Mouse (Mus musculus) forebrain, embryonic 10.5 days (tissue): ENCODE data around the gene Slc38a2. TPM values are rescaled to one million over a fixed set of nuclear protein-coding genes. Genes with fewer than 3 reads are reported as not detected.

Source experiments
- DNase-seq: peaks from one replicate; pipeline ENCODE4 v3.0.0-alpha.2; 2017; ENCODE audit warnings: low spot score; ENCODE audit errors: extremely low spot score
- H3K27ac ChIP-seq: fragments of 300-500 bp; sonication (generic); 2 replicates; pipeline ENCODE4 v1.5.1; 2016; ENCODE audit warnings: mild to moderate bottlenecking
- H3K27me3 ChIP-seq: fragments of 300-500 bp; sonication (generic); 2 replicates; pipeline ENCODE4 v1.6.1; 2016; ENCODE audit warnings: mild to moderate bottlenecking; ENCODE audit not compliant: poor library complexity, severe bottlenecking
- H3K36me3 ChIP-seq: fragments of 300-500 bp; sonication (generic); replicated peaks from 2 replicates; pipeline ENCODE4 v1.6.1; 2016; ENCODE audit warnings: mild to moderate bottlenecking, moderate library complexity
- H3K4me1 ChIP-seq: fragments of 300-500 bp; sonication (generic); 2 replicates; pipeline ENCODE4 v1.6.1; 2016
- H3K4me3 ChIP-seq: fragments of 300-500 bp; sonication (generic); 2 replicates; pipeline ENCODE4 v1.5.1; 2016; ENCODE audit warnings: mild to moderate bottlenecking, moderate library complexity
- H3K9me3 ChIP-seq: fragments of 300-500 bp; sonication (generic); 2 replicates; pipeline ENCODE4 v1.6.1; 2016; ENCODE audit warnings: mild to moderate bottlenecking, moderate library complexity
- WGBS: fragments of 180-500 bp; shearing (Covaris S2); methylation state at CpG from one replicate; pipeline ENCODE4 v1.1.7; 2016; 5-methylcytosine and 5-hydroxymethylcytosine counted together
- polyA plus RNA-seq: library from polyadenylated mRNA; unstranded; fragments of >200 nt; fragmentation: Nextera tagmentation; extraction: Ambion mirVana; gene quantifications from 2 replicates; pipeline ENCODE4 v1.2.1, GENCODE M21; 2016

Gene Slc38a2
- polyA plus RNA-seq, 1 experiment from 2014 or later = 151 TPM

GRCm38 (mm10) chr15:96666663-96667062, 32.9 kb downstream of the Slc38a2 start:
- Histone ChIP-seq H3K27ac (no peak overlapping the region), H3K4me3 (peak overlapping the region; percentile 2; the same call in 1 of the 2 replicates), H3K36me3 (no peaks in the 10 kb centered on the region), H3K27me3 (no peaks in the 10 kb centered on the region), H3K9me3 (no peaks in the 10 kb centered on the region), H3K4me1 (peaks cover 6% of the 10 kb centered on the region; the same call in 1 of the 2 replicates)
- 7% methylated on average over 7 of the region's 7 CpGs for WGBS
- DNase-seq = peak; percentile 67

- Histone ChIP-seq H3K9me3 (no peaks in the 10 kb centered on the region), H3K4me3 (no peak overlapping the region), H3K27me3 (no peaks in the 10 kb centered on the region), H3K36me3 (no peaks in the 10 kb centered on the region), H3K27ac (no peak overlapping the region), H3K4me1 (peaks cover 6% of the 10 kb centered on the region; the same call in 1 of the 2 replicates)
- WGBS = 17% methylated on average over 3 of the region's 3 CpGs
- DNase-seq = peak; percentile 55
Observed at GRCm38 (mm10) chr15:96665889-96666288, 33.6 kb downstream of the Slc38a2 start.

GRCm38 (mm10) chr15:96660590-96661141, 38.9 kb downstream of the Slc38a2 start:
- Histone ChIP-seq H3K4me3 (no peak overlapping the region), H3K36me3 (no peaks in the 10 kb centered on the region), H3K27ac (no peak overlapping the region), H3K9me3 (no peaks in the 10 kb centered on the region), H3K27me3 (no peaks in the 10 kb centered on the region), H3K4me1 (peaks cover 16% of the 10 kb centered on the region)
- no peak for DNase-seq
- WGBS = 73% methylated on average over 13 of the region's 13 CpGs

- Histone ChIP-seq H3K27me3 (no peaks in the 10 kb centered on the region), H3K9me3 (no peaks in the 10 kb centered on the region), H3K4me3 (no peak overlapping the region), H3K4me1 (peaks cover 16% of the 10 kb centered on the region), H3K27ac (no peak overlapping the region), H3K36me3 (no peaks in the 10 kb centered on the region)
- 84% methylated on average over 14 of the region's 14 CpGs for WGBS
- DNase-seq = no peak
Observed at GRCm38 (mm10) chr15:96658275-96658602, 41.3 kb downstream of the Slc38a2 start.

GRCm38 (mm10) chr15:96657576-96658274, 41.8 kb downstream of the Slc38a2 start:
- DNase-seq = no peak
- 73% methylated on average over 17 of the region's 17 CpGs for WGBS
- no peaks in the 10 kb centered on the region for H3K36me3 ChIP-seq

GRCm38 (mm10) chr15:96655514-96655913, 44.0 kb downstream of the Slc38a2 start:
- Histone ChIP-seq H3K4me1 (peaks cover 14% of the 10 kb centered on the region), H3K27me3 (no peaks in the 10 kb centered on the region), H3K9me3 (no peaks in the 10 kb centered on the region), H3K4me3 (no peak overlapping the region), H3K36me3 (no peaks in the 10 kb centered on the region), H3K27ac (no peak overlapping the region)
- 96% methylated on average over 14 of the region's 14 CpGs for WGBS
- no peak for DNase-seq

More at GRCm38 (mm10) chr15:96657576-96658274, 41.8 kb downstream of the Slc38a2 start:
- Histone ChIP-seq H3K4me1 (peaks cover 16% of the 10 kb centered on the region), H3K27me3 (no peaks in the 10 kb centered on the region), H3K9me3 (no peaks in the 10 kb centered on the region), H3K4me3 (no peak overlapping the region), H3K27ac (no peak overlapping the region)

GRCm38 (mm10) chr15:96654714-96655113, 44.8 kb downstream of the Slc38a2 start:
- Histone ChIP-seq H3K27ac (no peak overlapping the region), H3K36me3 (no peaks in the 10 kb centered on the region), H3K4me1 (peaks cover 12% of the 10 kb centered on the region), H3K9me3 (no peaks in the 10 kb centered on the region), H3K27me3 (no peaks in the 10 kb centered on the region), H3K4me3 (no peak overlapping the region)
- no peak for DNase-seq
- WGBS = 73% methylated on average over 8 of the region's 8 CpGs

GRCm38 (mm10) chr15:96653011-96653410, 46.5 kb downstream of the Slc38a2 start:
- Histone ChIP-seq H3K36me3 (no peaks in the 10 kb centered on the region), H3K27me3 (no peaks in the 10 kb centered on the region), H3K4me3 (no peak overlapping the region), H3K9me3 (no peaks in the 10 kb centered on the region), H3K4me1 (peaks cover 9% of the 10 kb centered on the region), H3K27ac (no peak overlapping the region)
- DNase-seq = no peak
- WGBS = 94% methylated on average over 16 of the region's 16 CpGs

- Histone ChIP-seq H3K4me3 (no peak overlapping the region), H3K27me3 (no peaks in the 10 kb centered on the region), H3K27ac (no peak overlapping the region), H3K4me1 (peaks cover 4% of the 10 kb centered on the region), H3K36me3 (no peaks in the 10 kb centered on the region), H3K9me3 (no peaks in the 10 kb centered on the region)
- WGBS = 93% methylated on average over 10 of the region's 10 CpGs
- no peak for DNase-seq
Observed at GRCm38 (mm10) chr15:96652531-96652930, 47.0 kb downstream of the Slc38a2 start.

- no peak for DNase-seq
- Histone ChIP-seq H3K36me3 (no peaks in the 10 kb centered on the region), H3K4me3 (no peak overlapping the region), H3K27ac (no peak overlapping the region), H3K4me1 (peaks cover 19% of the 10 kb centered on the region), H3K9me3 (no peaks in the 10 kb centered on the region), H3K27me3 (no peaks in the 10 kb centered on the region)
- WGBS = 36% methylated on average over 15 of the region's 15 CpGs
Observed at GRCm38 (mm10) chr15:96647376-96647775, 52.2 kb downstream of the Slc38a2 start.

- Histone ChIP-seq H3K27ac (peak within 1 kb of the TSS; percentile 100), H3K4me1 (peaks cover 43% of the 10 kb centered on the region), H3K4me3 (peak within 1 kb of the TSS; percentile 96), H3K9me3 (peaks cover 5% of the 10 kb centered on the region; the same call in 1 of the 2 replicates), H3K36me3 (peaks cover 25% of the 10 kb centered on the region), H3K27me3 (no peaks in the 10 kb centered on the region)
- under 1% methylated on average over 69 of the region's 70 CpGs for WGBS
- DNase-seq = peak; percentile 89
Observed at GRCm38 (mm10) chr15:96642436-96643405, 56.8 kb downstream of the Slc38a2 start, which contains the start of gene Slc38a1. TSS of gene Slc38a1 (minus strand) at chr15:96642913.

GRCm38 (mm10) chr15:96641821-96642435, 57.6 kb downstream of the Slc38a2 start:
- DNase-seq = peak; percentile 79
- Histone ChIP-seq H3K4me3 (peak overlapping the region; percentile 96), H3K27ac (peak overlapping the region; percentile 100), H3K9me3 (peaks cover 13% of the 10 kb centered on the region; the same call in 1 of the 2 replicates), H3K4me1 (peaks cover 40% of the 10 kb centered on the region), H3K36me3 (peaks cover 33% of the 10 kb centered on the region), H3K27me3 (no peaks in the 10 kb centered on the region)
- WGBS = under 1% methylated on average over 31 of the region's 31 CpGs
